Mouse (Mus musculus) heart, embryonic 16.5 days (tissue): ENCODE results near the gene E2f8. TPM values are rescaled to one million over a fixed set of nuclear protein-coding genes. Genes with fewer than 3 reads are reported as not detected.

ENCODE experiments used
- ATAC-seq: fragments of 200-750 bp; cut with Nextera tagmentation; replicated peaks from 2 replicates; pipeline ENCODE4 v1.8.0; 2017; ENCODE audit warnings: moderate number of reproducible peaks; ENCODE audit not compliant: insufficient read depth, low FRiP score; ENCODE audit errors: extremely low read depth
- H3K27ac ChIP-seq: fragments of 300-500 bp; sonication (generic); 2 replicates; pipeline ENCODE4 v1.5.1; 2014; ENCODE audit warnings: mild to moderate bottlenecking, low read length, control low read depth, moderate library complexity
- H3K27me3 ChIP-seq: fragments of 300-500 bp; sonication (generic); 2 replicates; pipeline ENCODE4 v1.6.1; 2014; ENCODE audit warnings: low read length, mixed read lengths; ENCODE audit not compliant: control insufficient read depth, insufficient read depth
- H3K36me3 ChIP-seq: fragments of 300-500 bp; sonication (generic); 2 replicates; pipeline ENCODE4 v1.6.1; 2014; ENCODE audit not compliant: control insufficient read depth, insufficient read depth
- H3K4me1 ChIP-seq: fragments of 300-500 bp; sonication (generic); 2 replicates; pipeline ENCODE4 v1.6.1; 2014; ENCODE audit warnings: low read length, mixed read lengths; ENCODE audit not compliant: control insufficient read depth, insufficient read depth
- H3K4me2 ChIP-seq: fragments of 300-500 bp; sonication (generic); 2 replicates; pipeline ENCODE4 v1.6.1; 2014; ENCODE audit warnings: low read depth, mild to moderate bottlenecking, control low read depth, low read length
- H3K4me3 ChIP-seq: fragments of 300-500 bp; sonication (generic); 2 replicates; pipeline ENCODE4 v1.5.1; 2014; ENCODE audit warnings: mild to moderate bottlenecking, control low read depth, low read length
- H3K9ac ChIP-seq: fragments of 300-500 bp; sonication (generic); 2 replicates; pipeline ENCODE4 v1.6.1; 2014; ENCODE audit warnings: low read length, control low read depth
- H3K9me3 ChIP-seq: fragments of 300-500 bp; sonication (generic); replicated peaks from 2 replicates; pipeline ENCODE4 v1.6.1; 2016; ENCODE audit warnings: low read length; ENCODE audit not compliant: control insufficient read depth
- WGBS: fragments of 180-500 bp; shearing (Covaris S2); extraction: QIAGEN DNeasy Blood & Tissue Kit; methylation state at CpG from one replicate; pipeline ENCODE4 v1.1.7; 2014; 5-methylcytosine and 5-hydroxymethylcytosine counted together
- polyA plus RNA-seq: library from polyadenylated mRNA; unstranded; fragments of >200 nt; fragmentation: Nextera tagmentation; extraction: Ambion mirVana; gene quantifications from 2 replicates; pipeline ENCODE4 v1.2.1, GENCODE M21; 2015

Gene E2f8
- polyA plus RNA-seq, 1 experiment from 2014 or later = 17.7 TPM

- no peaks in the 10 kb centered on the region for H3K9me3 ChIP-seq
- WGBS = 47% methylated on average over 4 of the region's 4 CpGs
- peak overlapping the region; percentile 19; the same call in 1 of the 2 replicates for H3K4me2 ChIP-seq
- peak; percentile 59 for ATAC-seq
- no peaks in the 10 kb centered on the region for H3K27me3 ChIP-seq
- peak overlapping the region; percentile 55 for H3K9ac ChIP-seq
- H3K4me3 ChIP-seq = no peak overlapping the region
- peak overlapping the region; percentile 84 for H3K27ac ChIP-seq
- H3K4me1 ChIP-seq = peaks cover 47% of the 10 kb centered on the region
- no peaks in the 10 kb centered on the region for H3K36me3 ChIP-seq
These were observed 14.7 kb upstream of the E2f8 start for GRCm38 (mm10) chr7:48896051-48896450.

- ATAC-seq = no peak
- peak overlapping the region; percentile 55 for H3K9ac ChIP-seq
- 53% methylated on average over 4 of the region's 4 CpGs for WGBS
- no peak overlapping the region for H3K4me3 ChIP-seq
- H3K27me3 ChIP-seq = no peaks in the 10 kb centered on the region
- H3K9me3 ChIP-seq = no peaks in the 10 kb centered on the region
- peak overlapping the region; percentile 19; the same call in 1 of the 2 replicates for H3K4me2 ChIP-seq
- peaks cover 45% of the 10 kb centered on the region for H3K4me1 ChIP-seq
- peak overlapping the region; percentile 84 for H3K27ac ChIP-seq
- no peaks in the 10 kb centered on the region for H3K36me3 ChIP-seq
These were observed 14.1 kb upstream of the E2f8 start for GRCm38 (mm10) chr7:48895475-48895874.

GRCm38 (mm10) chr7:48894763-48895162, 13.4 kb upstream of the E2f8 start:
- Histone ChIP-seq H3K36me3 (no peaks in the 10 kb centered on the region), H3K4me1 (peaks cover 45% of the 10 kb centered on the region), H3K9ac (peak overlapping the region; percentile 21; the same call in 1 of the 2 replicates), H3K27me3 (no peaks in the 10 kb centered on the region), H3K4me3 (no peak overlapping the region), H3K9me3 (no peaks in the 10 kb centered on the region), H3K4me2 (no peak overlapping the region), H3K27ac (peak overlapping the region; percentile 84)
- no peak for ATAC-seq
- 66% methylated on average over 6 of the region's 6 CpGs for WGBS

- H3K9me3 ChIP-seq = no peaks in the 10 kb centered on the region
- 3% methylated on average over 6 of the region's 6 CpGs for WGBS
- no peak overlapping the region for H3K4me3 ChIP-seq
- H3K9ac ChIP-seq = no peak overlapping the region
- peaks cover 42% of the 10 kb centered on the region for H3K4me1 ChIP-seq
- H3K4me2 ChIP-seq = no peak overlapping the region
- no peak for ATAC-seq
- no peaks in the 10 kb centered on the region for H3K27me3 ChIP-seq
- H3K27ac ChIP-seq = no peak overlapping the region
- no peaks in the 10 kb centered on the region for H3K36me3 ChIP-seq
These were observed 12.8 kb upstream of the E2f8 start for GRCm38 (mm10) chr7:48894152-48894551.

- Histone ChIP-seq H3K9ac (no peak overlapping the region), H3K36me3 (no peaks in the 10 kb centered on the region), H3K27ac (no peak overlapping the region), H3K9me3 (no peaks in the 10 kb centered on the region), H3K4me1 (peaks cover 34% of the 10 kb centered on the region), H3K4me2 (no peak overlapping the region), H3K4me3 (no peak overlapping the region), H3K27me3 (no peaks in the 10 kb centered on the region)
- WGBS = 88% methylated on average over 7 of the region's 7 CpGs
- no peak for ATAC-seq
These were observed 11.7 kb upstream of the E2f8 start for GRCm38 (mm10) chr7:48893093-48893492.

- Histone ChIP-seq H3K9ac (no peak overlapping the region), H3K4me1 (peaks cover 18% of the 10 kb centered on the region), H3K27ac (no peak overlapping the region), H3K4me2 (no peak overlapping the region), H3K27me3 (no peaks in the 10 kb centered on the region), H3K9me3 (no peaks in the 10 kb centered on the region), H3K36me3 (no peaks in the 10 kb centered on the region), H3K4me3 (no peak overlapping the region)
- ATAC-seq = no peak
- 75% methylated on average over 5 of the region's 5 CpGs for WGBS
These were observed 9.6 kb upstream of the E2f8 start for GRCm38 (mm10) chr7:48891029-48891428.

- Histone ChIP-seq H3K9me3 (no peaks in the 10 kb centered on the region), H3K4me3 (no peak overlapping the region), H3K9ac (no peak overlapping the region), H3K27me3 (no peaks in the 10 kb centered on the region), H3K36me3 (no peaks in the 10 kb centered on the region), H3K4me1 (peaks cover 4% of the 10 kb centered on the region), H3K27ac (no peak overlapping the region), H3K4me2 (no peak overlapping the region)
- no peak; the same call in 1 of the 2 replicates for ATAC-seq
- 51% methylated on average over 2 of the region's 2 CpGs for WGBS
These were observed 7.4 kb upstream of the E2f8 start for GRCm38 (mm10) chr7:48888751-48889150.

- Histone ChIP-seq H3K27ac (no peak overlapping the region), H3K9ac (no peak overlapping the region), H3K4me3 (no peak overlapping the region), H3K4me1 (peaks cover 4% of the 10 kb centered on the region), H3K27me3 (no peaks in the 10 kb centered on the region), H3K4me2 (no peak overlapping the region), H3K36me3 (no peaks in the 10 kb centered on the region), H3K9me3 (no peaks in the 10 kb centered on the region)
- no peak for ATAC-seq
- 26% methylated on average over 8 of the region's 8 CpGs for WGBS
These were observed 6.6 kb upstream of the E2f8 start for GRCm38 (mm10) chr7:48887973-48888372.

- Histone ChIP-seq H3K27ac (no peak overlapping the region), H3K9ac (no peak overlapping the region), H3K27me3 (no peaks in the 10 kb centered on the region), H3K36me3 (no peaks in the 10 kb centered on the region), H3K4me1 (peaks cover 18% of the 10 kb centered on the region), H3K9me3 (no peaks in the 10 kb centered on the region), H3K4me3 (no peak overlapping the region), H3K4me2 (no peak overlapping the region)
- WGBS = 46% methylated on average over 5 of the region's 5 CpGs
- ATAC-seq = no peak
These were observed 2.8 kb upstream of the E2f8 start for GRCm38 (mm10) chr7:48884266-48884611.
